ENCODE assay signal across 13 mouse cellular contexts in the genomic region with DNA sequence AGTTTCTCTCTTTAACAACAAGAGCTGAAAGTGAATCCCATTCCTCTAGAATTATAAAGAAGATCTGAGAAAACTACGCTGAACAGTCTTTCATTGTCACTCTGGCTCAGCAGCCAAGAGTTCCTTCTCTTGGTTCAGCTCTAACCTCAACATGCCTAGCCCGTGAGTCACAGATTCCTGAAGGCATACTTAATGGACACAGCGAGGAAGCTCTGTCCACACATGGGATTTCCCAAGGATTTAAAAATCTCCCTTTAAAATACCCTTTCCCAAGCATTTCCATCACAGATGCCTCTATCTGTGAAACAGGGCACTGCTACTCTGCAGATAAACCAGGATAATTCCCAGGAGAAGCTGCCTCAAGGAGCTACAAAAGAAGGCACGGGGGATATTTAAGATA. TPM values are rescaled to one million over a fixed set of nuclear protein-coding genes. Genes with fewer than 3 reads are reported as not detected.
DNase-seq lines count a peak whose midpoint lies in the region; ATAC-seq and TF ChIP-seq lines count a peak whose summit lies in the region.
"Had no signal": no experiment of that assay in that cellular context is flagged by ENCODE, and none has a peak within 500 bp of the region (broad histone marks: within the 10 kb centered on the region; RNA-seq: fewer than 3 reads in every experiment).

No protein-coding gene starts in this region.

- H3K79me2 ChIP-seq in C2C12 (ENCODE audit: control insufficient read depth, insufficient read depth), result no peaks in the 10 kb centered on the region

- H3K79me3 ChIP-seq in C2C12 (ENCODE audit: low read depth), result no peaks in the 10 kb centered on the region

- H3K36me3 ChIP-seq in C2C12 (ENCODE audit: control insufficient read depth, insufficient read depth), result no peaks in the 10 kb centered on the region
- no peaks in the 10 kb centered on the region for H3K36me3 ChIP-seq in intestine, embryonic 16.5 days (ENCODE audit: control insufficient read depth, insufficient read depth, low read length)

- DNase-seq in 3134 (ENCODE audit: extremely low read depth, insufficient read length, low spot score) (peak; percentile 64), MN1 (ENCODE audit: low spot score) (no peak)
- peak; percentile 27 for DNase-seq in gastrocnemius, postnatal 25 days
- DNase-seq in cerebellum, adult 11-12 months, result no peak
- no peak for DNase-seq in spleen, postnatal 4 days (ENCODE audit: low spot score in 2 of 2)
- DNase-seq: midbrain, embryonic 14.5 days; right cerebral cortex, adult 18-20 months; thymus, postnatal 14 days had no signal

- peak overlapping the region; percentile 65 for H3K27ac ChIP-seq in intestine, embryonic 16.5 days (ENCODE audit: low read length)

- H3K9ac ChIP-seq in intestine, embryonic 16.5 days (ENCODE audit: low read depth, low read length), result no peak overlapping the region

- H3K27me3 ChIP-seq in C2C12 (ENCODE audit: control insufficient read depth, insufficient read depth, insufficient read length), result no peaks in the 10 kb centered on the region
- H3K27me3 ChIP-seq in intestine, embryonic 16.5 days (replicated peaks; ENCODE audit: control insufficient read depth, insufficient read depth, low read length), result no peaks in the 10 kb centered on the region

- H3K9me3 ChIP-seq in intestine, embryonic 16.5 days (ENCODE audit: control insufficient read depth, low read length), result no peaks in the 10 kb centered on the region

- 62% methylated on average over 4 of the region's 4 CpGs for WGBS in intestine, embryonic 16.5 days

- 0 out of 2 replicates have a peak, but pooled peaks cover 6% of the 10 kb centered on the region for H3K4me1 ChIP-seq in intestine, embryonic 16.5 days (ENCODE audit: control insufficient read depth, insufficient read depth, low read length)

- ATAC-seq in intestine, embryonic 16.5 days, result 0 out of 2 replicates have a peak, but pooled peaks have one; percentile 46
- no peak for ATAC-seq in granulocyte monocyte progenitor cell, adult 5-6 weeks (replicated peaks; ENCODE audit: poor library complexity, severe bottlenecking)

- H3K4me2 ChIP-seq in intestine, embryonic 16.5 days (ENCODE audit: low read depth, low read length), result no peak overlapping the region

- TF ChIP-seq CTCF in C2C12 (IDR thresholded peaks at IDR 0.05; ENCODE audit: control insufficient read depth, insufficient read depth, insufficient read length), result no peak

- H3K4me3 ChIP-seq in C2C12 (ENCODE audit: insufficient read depth, poor library complexity, severe bottlenecking), result no peak overlapping the region
- H3K4me3 ChIP-seq in intestine, embryonic 16.5 days (ENCODE audit: low read length), result no peak overlapping the region

- no peak overlapping the region for H3ac ChIP-seq in C2C12 (ENCODE audit: control insufficient read depth, insufficient read length, low read depth)

TF ChIP-seq in C2C12, 6 proteins besides CTCF, POLR2A, EP300 and RAD21:
- TF ChIP-seq MAX (IDR thresholded peaks at IDR 0.05), result no peak
- TF ChIP-seq MYOD1 (IDR thresholded peaks at IDR 0.05; ENCODE audit: control insufficient read depth, insufficient read length, low read depth), result peak; percentile 6
- peak; percentile 78 for TF ChIP-seq FOSL1 (IDR thresholded peaks at IDR 0.05; ENCODE audit: insufficient read depth, low read length, poor library complexity, severe bottlenecking)
- no peak for TF ChIP-seq USF1 (IDR thresholded peaks at IDR 0.05; ENCODE audit: low read depth)
- TF ChIP-seq CEBPB (IDR thresholded peaks at IDR 0.05; ENCODE audit: low read depth), result peak; percentile 50
- TF ChIP-seq MYOG (IDR thresholded peaks at IDR 0.05; ENCODE audit: control insufficient read depth, extremely low read depth, insufficient read length), result no peak

RNA-seq across cellular contexts. Expression of gene Cxcl1, which starts 15.0 kb away (rescaled TPM):
- 0.66 TPM for polyA plus RNA-seq in C2C12 (2012; fragmentation: generic; extraction: Trizol)
- total RNA-seq in gastrocnemius, postnatal 25 days (2021), result under 1 TPM in 1 of 2 experiments, not detected in 1; 0.24 TPM
- polyA plus RNA-seq in intestine, embryonic 16.5 days (2015; fragmentation: Nextera tagmentation; extraction: Ambion mirVana), result 0.73 and 0.76 TPM in 2 replicates
- not detected in 2 replicates for total RNA-seq in granulocyte monocyte progenitor cell, adult 5-6 weeks (2014; fragmentation: Nextera tagmentation)
- total RNA-seq in granulocyte monocyte progenitor cell, adult 5-6 weeks (2017), result 0.36 and 2.2 TPM in 2 replicates
- polyA plus RNA-seq: midbrain, embryonic 14.5 days had no signal

RNA-seq across cellular contexts. Expression of gene Cxcl2, which starts 27.6 kb away (rescaled TPM):
- polyA plus RNA-seq in C2C12 (2012; fragmentation: generic; extraction: Trizol), result not detected
- total RNA-seq in gastrocnemius, postnatal 25 days (2021), result not detected
- not detected in 2 replicates for polyA plus RNA-seq in intestine, embryonic 16.5 days (2015; fragmentation: Nextera tagmentation; extraction: Ambion mirVana)
- total RNA-seq in granulocyte monocyte progenitor cell, adult 5-6 weeks (2014; fragmentation: Nextera tagmentation), result not detected in 2 replicates
- total RNA-seq in granulocyte monocyte progenitor cell, adult 5-6 weeks (2017), result 26.6 and 50.6 TPM in 2 replicates
- total RNA-seq: left cerebral cortex, postnatal 14 days had no signal
- polyA plus RNA-seq: cortical plate, adult 2 months; midbrain, embryonic 14.5 days had no signal

RNA-seq across cellular contexts. Expression of gene Mthfd2l, which starts 54.9 kb away (rescaled TPM):
- polyA plus RNA-seq in C2C12 (2012; fragmentation: generic; extraction: Trizol), result 10.2 TPM
- 1 to 10 TPM; 6.5 to 8.8 TPM for total RNA-seq in gastrocnemius, postnatal 25 days (2021)
- polyA plus RNA-seq in intestine, embryonic 16.5 days (2015; fragmentation: Nextera tagmentation; extraction: Ambion mirVana), result 31.1 and 33.1 TPM in 2 replicates
- total RNA-seq in granulocyte monocyte progenitor cell, adult 5-6 weeks (2014; fragmentation: Nextera tagmentation), result 5.4 and 11.6 TPM in 2 replicates
- total RNA-seq in granulocyte monocyte progenitor cell, adult 5-6 weeks (2017), result 8.9 and 9.1 TPM in 2 replicates

Comparison
In these comparisons a context has a peak if more than half of its experiments do, and no peak if none do; other contexts are left out.
1. DNase-seq: peak in 3134 (single experiment) and gastrocnemius, postnatal 25 days (single experiment); none in cerebellum, adult 11-12 months (single experiment), spleen, postnatal 4 days (0 of 2) and MN1 (single experiment).